Mouse (Mus musculus): ENCODE data around the gene Wdr19. TPM values are rescaled to one million over a fixed set of nuclear protein-coding genes. Genes with fewer than 3 reads are reported as not detected.
A peak's percentile ranks its signal among the peaks of the same experiment; 100 is the strongest.

Gene Wdr19
- polyA plus RNA-seq, 1 experiment from 2014 or later: 12.9 TPM

DNA sequence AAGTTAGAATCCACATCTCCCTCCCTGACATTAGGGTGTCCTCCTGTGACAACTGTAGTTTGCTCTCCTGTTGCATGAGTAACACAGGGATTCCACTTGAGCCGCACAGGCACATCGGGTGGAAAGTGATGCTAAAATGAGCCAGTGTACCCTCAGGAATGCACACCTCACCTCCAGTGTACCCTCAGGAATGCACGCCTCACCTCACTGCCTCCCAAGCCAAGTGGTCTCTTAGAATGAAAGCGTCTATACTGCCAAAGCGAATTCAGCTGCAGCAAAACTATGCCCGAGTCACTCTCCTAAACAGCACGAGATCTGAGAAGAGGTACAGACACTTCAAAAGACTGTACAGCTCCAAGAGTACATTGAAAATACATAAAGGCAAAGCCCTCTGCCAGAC lies 21.5 kb downstream of the Wdr19 start:
- Histone ChIP-seq H3K27ac (no peak overlapping the region), H3K27me3 (ENCODE audit: insufficient read depth, poor library complexity, severe bottlenecking) (no peaks in the 10 kb centered on the region), H3K36me3 (peaks cover 39% of the 10 kb centered on the region), H3K4me1 (replicated peaks) (no peaks in the 10 kb centered on the region), H3K4me3 (no peak overlapping the region), H3K9me3 (no peaks in the 10 kb centered on the region)
- 89% methylated on average over 7 of the region's 7 CpGs for WGBS
- no peak for DNase-seq (ENCODE audit: low spot score)

DNA sequence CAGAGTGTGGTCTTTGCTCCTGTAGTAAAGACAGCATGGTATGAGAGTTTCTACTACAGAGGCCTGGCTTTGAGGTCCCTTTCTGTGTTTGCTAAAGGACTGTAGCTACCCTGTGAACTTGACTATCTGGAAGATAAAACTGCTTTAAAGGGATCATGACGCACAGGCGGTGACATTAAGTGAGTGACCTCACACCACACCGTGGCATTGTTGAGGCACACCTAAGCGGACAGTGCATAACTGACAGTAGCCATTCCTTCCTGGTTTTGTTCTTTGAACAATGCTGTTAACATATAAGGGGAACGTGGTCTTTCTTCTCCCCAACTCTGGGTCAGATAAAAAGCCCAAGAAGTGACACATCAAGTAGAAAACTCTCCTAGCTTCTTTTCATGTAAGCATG lies 24.6 kb downstream of the Wdr19 start:
- Histone ChIP-seq H3K4me1 (replicated peaks) (no peaks in the 10 kb centered on the region), H3K9me3 (no peaks in the 10 kb centered on the region), H3K27me3 (ENCODE audit: insufficient read depth, poor library complexity, severe bottlenecking) (no peaks in the 10 kb centered on the region), H3K4me3 (no peak overlapping the region), H3K36me3 (peaks cover 65% of the 10 kb centered on the region), H3K27ac (no peak overlapping the region)
- no peak for DNase-seq (ENCODE audit: low spot score)
- 89% methylated on average over 5 of the region's 5 CpGs for WGBS

DNA sequence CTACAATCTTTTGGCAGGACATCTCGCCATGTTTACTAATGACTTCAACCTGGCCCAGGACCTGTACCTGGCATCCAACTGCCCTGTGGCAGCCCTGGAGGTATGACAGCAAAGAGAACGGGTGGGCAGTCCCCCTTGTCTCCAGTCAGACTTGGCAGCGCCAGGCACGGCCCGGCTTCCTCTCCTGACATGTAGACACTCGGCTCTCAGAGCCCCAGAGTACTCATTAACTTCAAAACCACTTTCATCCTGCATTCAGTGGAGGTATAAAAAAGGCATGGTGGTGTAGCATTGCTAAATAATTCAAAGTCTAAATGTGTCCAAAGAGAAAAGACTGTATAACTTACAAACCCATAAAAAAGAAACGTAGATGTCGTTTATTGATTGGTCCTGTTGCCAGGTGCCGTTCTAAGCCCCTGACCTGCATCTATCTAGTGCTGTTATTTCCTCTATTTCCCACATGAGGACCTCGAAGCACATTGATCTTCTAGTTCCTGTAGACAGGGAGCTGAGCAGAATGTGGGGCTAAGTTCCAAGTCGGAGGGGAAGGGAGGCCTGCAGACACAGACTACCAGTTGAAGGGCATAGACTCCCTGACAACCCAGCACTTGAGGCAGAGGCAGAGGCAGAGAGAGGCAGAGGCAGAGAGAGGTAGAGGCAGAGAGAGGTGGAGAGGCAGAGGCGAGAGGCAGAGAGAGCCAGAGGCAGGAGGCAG lies 31.9 kb downstream of the Wdr19 start:
- no peak overlapping the region for H3K4me3 ChIP-seq
- H3K27me3 ChIP-seq (ENCODE audit: insufficient read depth, poor library complexity, severe bottlenecking): no peaks in the 10 kb centered on the region
- WGBS: 90% methylated on average over 12 of the region's 12 CpGs
- no peak for DNase-seq (ENCODE audit: low spot score)
- no peaks in the 10 kb centered on the region for H3K9me3 ChIP-seq
- H3K27ac ChIP-seq: no peak overlapping the region
- H3K36me3 ChIP-seq: peaks cover 49% of the 10 kb centered on the region
- H3K4me1 ChIP-seq (replicated peaks): no peaks in the 10 kb centered on the region

DNA sequence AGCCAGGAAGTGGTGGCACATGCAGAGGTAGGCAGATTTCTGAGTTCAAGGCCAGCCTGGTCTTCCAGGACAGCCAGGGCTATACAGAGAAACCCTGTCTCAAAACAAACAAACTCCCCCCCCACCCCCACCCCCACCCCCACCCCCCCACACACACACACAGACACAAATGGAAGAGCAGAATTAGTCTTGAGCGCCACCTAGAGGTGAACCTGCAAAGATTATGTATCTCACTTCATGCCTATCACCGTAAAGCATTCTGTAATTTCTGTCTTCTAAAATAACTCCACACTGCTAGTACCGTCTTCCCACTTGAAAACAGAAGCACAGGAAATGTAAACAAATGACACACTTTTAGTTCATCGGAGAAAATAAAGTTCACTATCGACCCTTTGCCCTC lies 43.2 kb downstream of the Wdr19 start:
- Histone ChIP-seq H3K4me1 (replicated peaks) (no peaks in the 10 kb centered on the region), H3K4me3 (no peak overlapping the region), H3K27me3 (ENCODE audit: insufficient read depth, poor library complexity, severe bottlenecking) (no peaks in the 10 kb centered on the region), H3K9me3 (no peaks in the 10 kb centered on the region), H3K27ac (no peak overlapping the region), H3K36me3 (peaks cover 32% of the 10 kb centered on the region)
- WGBS: 63% methylated on average over 5 of the region's 5 CpGs
- DNase-seq (ENCODE audit: low spot score): peak; percentile 18

DNA sequence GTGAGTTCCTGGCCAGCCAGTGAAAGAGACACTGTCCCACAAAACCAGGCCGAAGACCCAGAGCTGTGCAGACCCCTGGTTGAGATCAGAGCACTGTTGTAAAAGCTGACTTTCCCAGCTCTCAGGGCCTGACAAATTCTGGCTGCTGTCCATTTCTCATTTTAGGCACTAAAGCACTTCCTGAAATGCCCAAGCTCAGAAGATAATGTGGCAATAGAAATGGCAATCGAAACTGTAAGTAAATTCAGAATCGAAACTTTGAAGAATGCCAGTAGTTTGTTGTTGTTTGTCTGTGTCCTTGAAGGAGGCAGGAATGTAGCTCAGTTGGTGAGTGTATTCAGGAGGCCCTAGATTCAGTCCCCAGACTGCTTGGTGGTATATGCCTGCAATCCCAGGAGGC lies 47.8 kb downstream of the Wdr19 start:
- Histone ChIP-seq H3K4me1 (replicated peaks) (peaks cover 7% of the 10 kb centered on the region), H3K27ac (no peak overlapping the region), H3K9me3 (no peaks in the 10 kb centered on the region), H3K4me3 (no peak overlapping the region), H3K36me3 (peaks cover 36% of the 10 kb centered on the region), H3K27me3 (ENCODE audit: insufficient read depth, poor library complexity, severe bottlenecking) (no peaks in the 10 kb centered on the region)
- 92% methylated on average over 3 of the region's 3 CpGs for WGBS
- no peak for DNase-seq (ENCODE audit: low spot score)

DNA sequence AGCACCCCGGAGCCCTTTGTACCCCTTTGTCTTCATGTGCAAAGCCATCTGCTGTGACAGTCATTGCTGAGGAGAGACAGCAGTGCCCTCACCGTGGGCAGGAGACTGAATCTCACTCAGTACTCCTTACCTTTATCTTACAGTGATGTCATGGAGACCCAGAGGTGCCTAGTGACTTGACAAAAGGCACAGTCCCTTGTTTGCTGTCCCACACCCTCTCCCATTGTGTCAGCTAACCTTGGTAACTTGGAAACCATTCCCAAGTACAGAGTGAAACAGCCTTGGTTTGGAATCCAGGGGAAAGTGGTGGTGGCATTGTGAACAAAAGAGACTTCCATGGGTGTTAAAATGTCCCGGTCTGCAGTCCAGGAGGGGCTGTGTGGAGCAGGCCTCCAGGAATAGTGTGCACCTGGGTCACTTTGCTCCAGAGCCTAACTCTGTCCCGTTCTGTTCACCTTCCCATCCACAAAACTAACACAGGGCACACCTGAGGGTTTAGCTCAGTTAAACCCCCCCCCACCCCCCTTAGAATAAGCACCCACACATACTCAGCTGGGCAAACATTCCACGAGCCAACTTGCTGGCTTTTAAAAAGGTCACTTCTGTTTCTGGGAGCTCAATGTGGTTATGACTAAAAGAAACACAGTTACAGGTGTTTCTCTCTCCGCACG lies 50.8 kb downstream of the Wdr19 start:
- Histone ChIP-seq H3K4me3 (no peak overlapping the region), H3K27ac (peak overlapping the region; percentile 75), H3K36me3 (peaks cover 44% of the 10 kb centered on the region), H3K27me3 (ENCODE audit: insufficient read depth, poor library complexity, severe bottlenecking) (no peaks in the 10 kb centered on the region), H3K4me1 (replicated peaks) (peaks cover 7% of the 10 kb centered on the region), H3K9me3 (no peaks in the 10 kb centered on the region)
- DNase-seq (ENCODE audit: low spot score): peak; percentile 25
- 68% methylated on average over 7 of the region's 7 CpGs for WGBS

DNA sequence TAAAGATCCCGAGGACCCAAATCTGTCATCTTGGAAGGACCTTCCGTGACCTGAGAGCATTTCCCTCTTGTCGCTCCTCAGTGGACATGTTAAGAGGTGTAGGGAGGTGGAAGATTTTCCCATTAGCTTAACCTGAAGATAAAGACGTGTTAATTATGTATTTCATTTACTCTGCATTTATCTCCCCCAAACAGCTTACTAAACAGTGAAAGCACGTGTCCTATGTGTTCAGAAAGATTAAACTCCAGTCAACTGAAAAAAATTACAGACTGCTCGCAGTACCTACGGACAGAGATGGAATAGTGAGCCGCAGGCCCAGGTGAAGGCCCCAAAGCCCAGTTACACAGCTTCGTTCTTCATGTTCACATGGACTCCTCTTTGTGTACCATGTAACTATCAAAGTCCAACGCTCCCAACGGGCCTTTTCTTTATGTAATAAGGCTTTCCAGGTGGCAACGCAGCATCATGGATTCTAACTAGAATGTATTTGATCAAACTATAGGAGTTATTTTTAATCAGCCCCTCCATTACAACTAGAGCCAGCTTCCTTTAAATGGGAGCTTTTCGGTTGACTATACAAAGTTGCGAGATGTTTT lies 58.5 kb downstream of the Wdr19 start:
- no peaks in the 10 kb centered on the region for H3K4me1 ChIP-seq (replicated peaks)
- H3K9me3 ChIP-seq: no peaks in the 10 kb centered on the region
- H3K27me3 ChIP-seq (ENCODE audit: insufficient read depth, poor library complexity, severe bottlenecking): no peaks in the 10 kb centered on the region
- no peak for DNase-seq (ENCODE audit: low spot score)
- 92% methylated on average over 14 of the region's 14 CpGs for WGBS
- H3K36me3 ChIP-seq: peaks cover 87% of the 10 kb centered on the region
- no peak overlapping the region for H3K27ac ChIP-seq
- no peak overlapping the region for H3K4me3 ChIP-seq

DNA sequence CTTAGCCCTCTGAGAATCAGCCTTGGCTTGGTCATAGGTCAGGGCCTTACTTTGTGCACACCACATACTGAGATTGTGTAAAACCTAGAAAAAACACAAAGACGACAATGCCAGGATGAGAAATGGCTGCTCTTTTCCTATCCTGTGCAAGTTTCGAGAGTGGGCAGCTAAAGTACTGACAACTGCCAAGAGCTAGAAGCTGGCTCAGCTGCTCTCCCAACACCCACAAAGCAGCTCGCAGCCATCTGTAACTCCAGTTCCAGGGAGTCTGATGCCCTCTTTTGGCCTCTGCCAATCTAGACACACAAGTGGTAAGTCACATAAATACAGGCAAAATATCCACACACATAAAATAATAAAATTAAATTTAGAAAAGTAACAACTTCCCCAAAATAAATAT lies 74.5 kb downstream of the Wdr19 start:
- Histone ChIP-seq H3K4me1 (replicated peaks) (no peaks in the 10 kb centered on the region), H3K27ac (no peak overlapping the region), H3K4me3 (no peak overlapping the region), H3K9me3 (no peaks in the 10 kb centered on the region), H3K36me3 (peaks cover 97% of the 10 kb centered on the region), H3K27me3 (ENCODE audit: insufficient read depth, poor library complexity, severe bottlenecking) (no peaks in the 10 kb centered on the region)
- DNase-seq (ENCODE audit: low spot score): no peak
- WGBS: 85% methylated on average over 3 of the region's 3 CpGs

DNA sequence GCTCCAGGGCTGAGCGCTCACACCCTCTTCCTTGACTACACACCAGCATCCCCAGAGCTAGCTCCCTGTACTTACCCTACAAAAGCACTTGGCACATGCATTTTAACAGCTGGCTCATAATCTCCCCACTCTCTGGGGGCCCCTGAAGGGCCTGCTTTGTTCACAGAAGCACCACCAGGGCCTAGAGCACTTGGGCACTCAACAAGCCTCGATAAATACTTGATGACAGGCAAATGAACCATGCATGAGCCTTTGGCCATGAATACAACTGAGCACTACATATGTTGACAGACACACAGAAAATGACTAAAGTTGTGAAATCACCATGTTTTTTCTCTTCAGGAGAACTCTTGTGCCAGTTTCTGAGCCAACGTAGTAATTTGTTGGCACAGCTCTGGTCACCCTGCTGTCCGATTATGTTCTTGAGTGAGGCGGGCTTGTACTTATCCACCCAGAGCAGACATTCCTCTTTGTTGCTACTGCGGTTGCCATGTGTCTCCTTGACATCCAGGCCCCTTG lies 79.7 kb downstream of the Wdr19 start:
- peaks cover 79% of the 10 kb centered on the region for H3K36me3 ChIP-seq
- H3K9me3 ChIP-seq: no peaks in the 10 kb centered on the region
- 92% methylated on average over 6 of the region's 6 CpGs for WGBS
- no peaks in the 10 kb centered on the region for H3K27me3 ChIP-seq (ENCODE audit: insufficient read depth, poor library complexity, severe bottlenecking)
- no peaks in the 10 kb centered on the region for H3K4me1 ChIP-seq (replicated peaks)
- DNase-seq (ENCODE audit: low spot score): no peak
- no peak overlapping the region for H3K27ac ChIP-seq
- no peak overlapping the region for H3K4me3 ChIP-seq

DNA sequence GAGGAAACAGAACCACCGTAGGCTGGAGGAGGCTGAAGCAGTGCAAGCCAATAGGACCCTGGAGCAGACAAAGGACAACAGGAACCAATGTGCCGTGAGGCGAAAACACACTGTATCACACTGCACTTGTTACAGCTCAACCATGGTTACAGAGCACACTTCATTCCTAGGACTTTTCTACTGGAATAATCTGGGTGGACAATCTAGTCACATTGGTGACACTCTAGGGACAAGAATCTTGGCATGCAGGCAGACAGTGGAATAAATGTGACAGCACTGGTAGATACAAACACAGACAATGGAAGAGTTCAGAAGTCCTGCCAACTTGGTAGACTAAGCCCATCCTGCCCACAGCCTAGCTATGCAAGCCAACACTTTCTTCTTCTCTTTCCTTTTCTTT lies 81.7 kb downstream of the Wdr19 start:
- H3K9me3 ChIP-seq: no peaks in the 10 kb centered on the region
- H3K27me3 ChIP-seq (ENCODE audit: insufficient read depth, poor library complexity, severe bottlenecking): no peaks in the 10 kb centered on the region
- 95% methylated on average over 3 of the region's 3 CpGs for WGBS
- no peaks in the 10 kb centered on the region for H3K4me1 ChIP-seq (replicated peaks)
- DNase-seq (ENCODE audit: low spot score): no peak
- no peak overlapping the region for H3K4me3 ChIP-seq
- peaks cover 79% of the 10 kb centered on the region for H3K36me3 ChIP-seq
- H3K27ac ChIP-seq: no peak overlapping the region

DNA sequence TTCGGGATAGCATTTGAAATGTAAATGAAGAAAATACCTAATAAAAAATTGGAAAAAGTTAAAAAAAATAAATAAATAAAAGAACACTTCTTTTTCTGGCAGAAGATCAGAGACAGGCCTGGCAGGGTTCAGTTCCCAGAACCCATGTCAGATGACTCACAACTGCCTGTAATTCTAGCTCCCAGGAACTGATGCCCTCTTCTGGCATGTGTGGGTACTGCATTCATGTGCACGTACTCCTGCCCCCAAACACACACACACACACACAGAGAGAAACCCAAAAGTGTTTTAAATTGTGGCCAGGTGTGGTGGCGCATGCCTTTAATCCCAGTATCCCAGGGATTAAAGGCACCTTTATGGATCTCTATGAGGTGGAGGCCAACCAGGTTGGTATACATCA lies 84.7 kb downstream of the Wdr19 start:
- no peaks in the 10 kb centered on the region for H3K27me3 ChIP-seq (ENCODE audit: insufficient read depth, poor library complexity, severe bottlenecking)
- WGBS: 97% methylated on average over 3 of the region's 3 CpGs
- H3K4me1 ChIP-seq (replicated peaks): no peaks in the 10 kb centered on the region
- H3K27ac ChIP-seq: no peak overlapping the region
- H3K4me3 ChIP-seq: no peak overlapping the region
- peak; percentile 10 for DNase-seq (ENCODE audit: low spot score)
- H3K9me3 ChIP-seq: no peaks in the 10 kb centered on the region
- H3K36me3 ChIP-seq: peaks cover 78% of the 10 kb centered on the region

DNA sequence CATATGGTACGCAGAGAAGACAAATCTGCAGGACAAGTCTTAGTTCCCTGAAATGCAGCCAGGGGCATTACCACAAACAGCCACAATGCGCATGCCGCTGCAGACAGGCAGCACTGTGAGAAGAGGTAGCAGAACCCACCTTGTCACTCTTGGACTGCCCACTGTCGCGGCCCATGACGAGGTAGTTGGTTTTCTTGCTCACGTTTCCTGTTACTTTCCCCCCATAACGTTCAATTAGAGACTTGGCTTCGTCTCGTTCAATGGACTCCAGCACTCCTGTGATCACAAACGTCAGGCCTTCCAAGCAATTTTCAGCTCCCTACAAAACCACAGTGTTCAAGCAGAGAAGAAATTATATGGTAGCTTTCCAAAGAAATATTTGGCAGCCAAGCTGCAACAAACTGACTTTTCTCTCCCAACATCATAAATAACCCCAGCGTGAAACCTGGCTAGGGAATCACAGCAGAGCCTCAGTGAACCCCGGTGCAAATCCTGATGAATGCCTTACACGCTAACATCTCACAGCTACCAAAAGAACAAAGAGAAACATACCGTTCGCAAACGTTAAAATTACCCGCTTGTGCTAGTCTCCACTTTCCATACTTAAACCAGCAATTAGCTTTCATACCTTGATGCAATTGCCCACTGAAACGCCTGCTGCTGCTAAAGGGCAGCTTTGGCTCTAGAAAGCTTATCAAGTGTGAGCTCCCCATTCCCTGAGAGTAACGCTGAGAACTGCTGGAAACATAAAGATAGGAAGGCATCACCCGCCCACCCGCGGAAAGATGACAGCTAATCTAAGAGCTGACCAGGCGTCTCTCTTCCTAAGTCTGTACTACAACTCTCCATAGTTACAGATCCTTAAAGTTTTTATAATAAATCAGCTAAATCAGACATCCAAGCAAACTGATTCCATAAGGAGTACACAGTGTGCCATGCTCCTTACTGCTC lies 88.5 kb downstream of the Wdr19 start:
- Histone ChIP-seq H3K27me3 (ENCODE audit: insufficient read depth, poor library complexity, severe bottlenecking) (no peaks in the 10 kb centered on the region), H3K27ac (no peak overlapping the region), H3K36me3 (peaks cover 95% of the 10 kb centered on the region), H3K4me3 (no peak overlapping the region), H3K9me3 (no peaks in the 10 kb centered on the region), H3K4me1 (replicated peaks) (no peaks in the 10 kb centered on the region)
- WGBS: 93% methylated on average over 24 of the region's 24 CpGs
- no peak for DNase-seq (ENCODE audit: low spot score)
